Mouse (Mus musculus) neural tube, embryonic 10.5 days (tissue): ENCODE results near the gene Olfr1276.

ENCODE experiments used
- DNase-seq: peaks from one replicate; pipeline ENCODE4 v3.0.0-alpha.2; 2017; ENCODE audit warnings: low spot score; ENCODE audit errors: extremely low spot score

Olfr1276 gene

GRCm38 (mm10) chr2:111254216-111254615 lies at the start of gene Olfr1276:
Olfr1276 (plus strand) TSS chr2:111254516.
- DNase-seq = no peak

GRCm38 (mm10) chr2:111229502-111229901 lies 24.8 kb upstream of the Olfr1276 start, which contains the start of gene 4930430A15Rik:
4930430A15Rik (minus strand) TSS chr2:111229602.
- DNase-seq = no peak

GRCm38 (mm10) chr2:111235186-111235585 lies 19.1 kb upstream of the Olfr1276 start, which contains the start of gene Olfr1275:
Olfr1275 (minus strand) TSS chr2:111235286.
- no peak for DNase-seq

- no peak for DNase-seq
Observed at GRCm38 (mm10) chr2:111274006-111274405, 19.7 kb downstream of the Olfr1276 start, which contains the start of gene Olfr1277. Olfr1277 (minus strand) TSS chr2:111274106.

GRCm38 (mm10) chr2:111289836-111290235 lies 35.5 kb downstream of the Olfr1276 start, which contains the start of gene Olfr1278:
Olfr1278 (plus strand) TSS chr2:111290136.
- no peak for DNase-seq

- DNase-seq = no peak
Observed at GRCm38 (mm10) chr2:111298541-111298940, 44.2 kb downstream of the Olfr1276 start.

- no peak for DNase-seq
Observed at GRCm38 (mm10) chr2:111300374-111300773, 46.1 kb downstream of the Olfr1276 start, which contains the start of gene Olfr1279. Olfr1279 (plus strand) TSS chr2:111300635.
